Mouse (Mus musculus): Measurements from ENCODE around the gene Gm3055.
"Not testable (repeated sequence)": the region's sequence is repeated elsewhere in the genome, so short reads cannot be mapped to it uniquely, and the experiment has no call there.

The Gm3055 gene

DNA sequence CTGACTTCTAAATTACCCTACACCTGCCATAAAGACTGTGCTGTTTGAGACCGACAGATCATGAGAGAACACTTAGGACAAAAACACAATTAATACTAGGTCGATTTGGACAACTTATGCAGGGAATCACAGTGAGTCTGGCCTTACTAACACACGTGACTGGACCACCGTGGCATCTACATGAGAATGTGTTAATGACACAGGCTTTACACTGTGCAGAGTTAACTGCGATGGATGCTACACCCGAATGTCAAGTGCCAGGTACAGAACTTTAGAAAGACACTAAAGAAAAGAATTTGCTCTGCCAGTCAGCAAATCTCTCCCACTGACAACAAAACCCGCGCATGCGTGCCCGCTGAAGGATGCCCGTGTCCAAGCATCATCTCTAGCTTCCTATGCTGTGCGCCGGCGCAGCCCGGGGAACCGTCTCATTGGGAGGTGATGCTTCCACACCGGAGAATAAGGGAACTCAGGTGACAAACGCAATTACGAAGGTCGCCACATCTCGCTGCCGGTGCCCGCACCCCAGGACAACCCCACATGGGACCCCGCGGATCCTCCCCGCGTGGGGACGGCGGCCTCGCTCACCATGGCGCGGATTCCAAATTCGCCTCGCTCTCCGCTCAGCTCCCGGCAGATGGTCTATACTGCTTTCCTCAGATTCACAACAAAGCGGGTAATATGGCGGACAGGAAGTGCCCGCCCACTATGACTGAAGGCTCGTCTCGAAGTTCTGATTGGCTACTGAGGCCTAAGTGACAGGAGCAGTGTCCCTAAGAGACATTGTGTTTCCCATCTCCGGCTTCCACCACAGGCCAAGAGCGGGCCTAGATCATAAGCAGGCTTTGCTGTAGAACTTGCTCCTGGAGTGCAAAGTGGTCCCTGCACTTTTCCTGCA lies at the start of gene Gm3055:
Gene Gm3055 (minus strand): TSS at position 656 of the 898 bp plus-strand sequence.
- DNase-seq, result not testable (repeated sequence)

DNA sequence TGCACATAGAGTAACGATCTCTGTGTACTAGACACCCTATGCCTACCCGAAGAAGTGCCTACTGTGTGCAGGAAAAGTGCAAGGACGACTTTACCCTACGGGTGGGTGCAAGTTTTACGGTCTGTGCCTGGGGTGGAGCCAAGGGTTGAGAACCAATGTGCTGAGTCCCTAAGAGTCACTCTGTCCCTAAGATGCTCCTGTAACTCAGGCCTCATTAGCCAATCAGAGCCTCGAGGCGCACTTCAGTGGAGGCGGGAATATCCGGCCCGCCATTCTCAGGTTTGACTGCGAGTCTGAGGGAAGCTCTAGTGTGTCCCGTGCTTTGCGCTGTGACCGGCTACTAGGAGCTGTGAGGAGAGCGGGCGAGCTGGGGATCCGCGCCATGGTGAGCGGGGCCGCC lies 40.9 kb upstream of the Gm3055 start, which contains the start of gene Gm4767:
Gene Gm4767 (plus strand): TSS at position 288 of the 400 bp plus-strand sequence.
- DNase-seq, result not testable (repeated sequence)

DNA sequence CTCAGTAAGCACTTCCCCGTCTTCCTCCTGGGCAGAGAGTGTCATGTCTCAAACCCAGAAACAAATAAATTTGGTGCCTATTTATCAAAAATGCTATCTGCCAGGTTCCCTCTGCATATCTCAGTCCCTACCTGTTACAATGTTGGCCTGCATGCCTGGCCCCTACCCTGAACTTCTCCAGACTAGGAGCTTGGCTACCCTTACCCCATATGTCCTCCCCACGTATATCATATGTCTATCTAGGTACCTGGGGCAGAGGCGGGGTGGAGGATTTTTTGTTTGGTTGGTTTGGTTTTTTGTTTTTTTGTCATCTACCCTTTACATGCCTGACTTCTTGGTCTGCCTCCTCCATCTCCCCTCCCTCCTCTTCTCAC lies 430 bp upstream of the Gm3055 start:
- not testable (repeated sequence) for DNase-seq

DNA sequence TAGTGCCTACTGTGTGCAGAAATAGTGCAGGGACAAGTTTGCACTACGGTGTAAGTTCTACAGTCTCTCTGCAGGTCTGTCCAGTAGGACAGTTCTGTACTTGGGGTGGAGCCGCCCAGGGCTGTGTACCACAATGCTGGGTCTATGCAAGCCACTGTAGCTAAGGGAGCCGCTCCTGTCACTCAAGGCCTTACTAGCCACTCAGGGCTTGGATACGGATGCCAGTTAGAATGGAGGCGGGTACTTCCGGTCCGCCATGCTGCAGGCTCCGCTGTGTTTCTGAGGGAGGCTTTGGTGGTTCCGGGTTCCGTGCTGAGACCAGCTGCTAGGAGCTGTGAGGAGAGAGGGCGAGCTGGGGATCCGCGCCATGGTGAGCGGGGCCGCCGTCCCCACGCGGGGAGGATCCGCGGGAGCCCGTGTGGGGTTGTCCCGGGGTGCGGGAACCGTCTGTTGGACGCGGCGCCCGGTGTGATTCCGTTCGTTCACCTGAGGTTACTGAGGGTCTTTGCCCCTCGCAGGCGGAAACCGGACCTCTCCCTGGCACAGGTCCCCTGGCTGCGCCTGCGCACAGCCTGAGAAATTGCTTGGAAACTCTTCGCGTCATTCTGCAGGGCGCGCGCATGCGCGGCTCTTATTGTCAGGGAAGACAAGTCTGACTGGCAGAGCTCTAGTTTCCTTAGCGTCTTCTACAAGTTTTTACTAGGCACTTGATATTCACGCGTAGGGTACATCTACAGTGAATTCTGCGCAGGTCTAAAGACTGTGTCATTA lies 66.2 kb downstream of the Gm3055 start, which contains the start of gene Zfp433:
Gene Zfp433 (plus strand): TSS at position 295 of the 771 bp plus-strand sequence.
- DNase-seq, result not testable (repeated sequence)
